Mouse (Mus musculus) forebrain, embryonic 13.5 days (tissue): Measurements from ENCODE around the gene Prlh. TPM values are rescaled to one million over a fixed set of nuclear protein-coding genes. Genes with fewer than 3 reads are reported as not detected.
A peak's percentile ranks its signal among the peaks of the same experiment; 100 is the strongest.

Source experiments
- ATAC-seq: fragments of 200-750 bp; cut with Nextera tagmentation; 2 replicates; pipeline ENCODE4 v1.8.0; 2017
- H3K27ac ChIP-seq: fragments of 300-500 bp; sonication (generic); 2 replicates; pipeline ENCODE4 v1.5.1; 2015; ENCODE audit warnings: inconsistent platforms, mild to moderate bottlenecking, moderate library complexity
- H3K27me3 ChIP-seq: fragments of 300-500 bp; sonication (generic); 2 replicates; pipeline ENCODE4 v1.6.1; 2015; ENCODE audit warnings: mild to moderate bottlenecking, inconsistent platforms
- H3K36me3 ChIP-seq: fragments of 300-500 bp; sonication (generic); 2 replicates; pipeline ENCODE4 v1.6.1; 2015; ENCODE audit warnings: mild to moderate bottlenecking, inconsistent platforms; ENCODE audit not compliant: poor library complexity, severe bottlenecking
- H3K4me1 ChIP-seq: fragments of 300-500 bp; sonication (generic); 2 replicates; pipeline ENCODE4 v1.6.1; 2015; ENCODE audit warnings: inconsistent platforms
- H3K4me2 ChIP-seq: fragments of 300-500 bp; sonication (generic); 2 replicates; pipeline ENCODE4 v1.6.1; 2015; ENCODE audit warnings: inconsistent platforms, mild to moderate bottlenecking, moderate library complexity
- H3K4me3 ChIP-seq: fragments of 300-500 bp; sonication (generic); 2 replicates; pipeline ENCODE4 v1.5.1; 2015; ENCODE audit warnings: mild to moderate bottlenecking, inconsistent platforms
- H3K9ac ChIP-seq: fragments of 300-500 bp; sonication (generic); 2 replicates; pipeline ENCODE4 v1.6.1; 2015; ENCODE audit warnings: mild to moderate bottlenecking, inconsistent platforms
- H3K9me3 ChIP-seq: fragments of 300-500 bp; sonication (generic); replicated peaks from 2 replicates; pipeline ENCODE4 v1.6.1; 2016; ENCODE audit warnings: inconsistent platforms
- WGBS: fragments of 180-500 bp; shearing (Covaris S2); methylation state at CpG from one replicate; pipeline ENCODE4 v1.1.7; 2015; 5-methylcytosine and 5-hydroxymethylcytosine counted together
- polyA plus RNA-seq: library from polyadenylated mRNA; unstranded; fragments of >200 nt; fragmentation: Nextera tagmentation; extraction: Ambion mirVana; gene quantifications from 2 replicates; pipeline ENCODE4 v1.2.1, GENCODE M21; 2015

Gene Prlh
- polyA plus RNA-seq, 1 experiment from 2014 or later: not detected

DNA sequence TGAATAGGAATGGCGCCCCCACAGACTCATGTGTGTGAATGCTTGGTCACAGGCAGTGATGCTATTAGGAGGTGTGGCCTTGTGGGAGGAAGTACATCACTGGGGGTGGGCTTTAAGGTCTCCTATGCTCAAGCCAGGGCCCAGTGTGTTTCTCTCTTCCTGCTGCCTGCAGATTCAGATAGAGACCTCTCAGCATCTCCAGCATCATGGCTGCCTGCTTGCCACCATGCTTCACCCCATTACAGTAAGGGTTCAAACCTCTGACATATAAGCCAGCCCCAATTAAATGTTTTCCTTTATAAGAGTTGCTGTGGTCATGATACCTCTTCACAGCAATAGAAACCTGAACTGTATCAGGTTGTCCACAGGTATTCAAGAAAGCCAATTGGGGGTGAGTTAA lies 43.0 kb downstream of the Prlh start:
- 0 out of 2 replicates have a peak, but pooled peaks cover 3% of the 10 kb centered on the region for H3K9me3 ChIP-seq
- H3K4me2 ChIP-seq: no peak overlapping the region
- H3K4me1 ChIP-seq: peaks cover 15% of the 10 kb centered on the region
- no peaks in the 10 kb centered on the region for H3K36me3 ChIP-seq
- WGBS: 85% methylated on average over 1 of the region's 1 CpGs
- H3K4me3 ChIP-seq: no peak overlapping the region
- H3K27ac ChIP-seq: no peak overlapping the region
- H3K27me3 ChIP-seq: peaks cover 7% of the 10 kb centered on the region; the same call in 1 of the 2 replicates
- no peak for ATAC-seq
- H3K9ac ChIP-seq: no peak overlapping the region

- H3K4me3 ChIP-seq: no peak overlapping the region
- H3K9me3 ChIP-seq: 0 out of 2 replicates have a peak, but pooled peaks cover 3% of the 10 kb centered on the region
- H3K9ac ChIP-seq: no peak overlapping the region
- H3K27ac ChIP-seq: no peak overlapping the region
- WGBS: 89% methylated on average over 4 of the region's 4 CpGs
- H3K4me1 ChIP-seq: peaks cover 15% of the 10 kb centered on the region
- peaks cover 10% of the 10 kb centered on the region; the same call in 1 of the 2 replicates for H3K27me3 ChIP-seq
- H3K4me2 ChIP-seq: no peak overlapping the region
- no peak for ATAC-seq
- H3K36me3 ChIP-seq: no peaks in the 10 kb centered on the region
Observed at GRCm38 (mm10) chr1:90997136-90997535, 44.2 kb downstream of the Prlh start.

DNA sequence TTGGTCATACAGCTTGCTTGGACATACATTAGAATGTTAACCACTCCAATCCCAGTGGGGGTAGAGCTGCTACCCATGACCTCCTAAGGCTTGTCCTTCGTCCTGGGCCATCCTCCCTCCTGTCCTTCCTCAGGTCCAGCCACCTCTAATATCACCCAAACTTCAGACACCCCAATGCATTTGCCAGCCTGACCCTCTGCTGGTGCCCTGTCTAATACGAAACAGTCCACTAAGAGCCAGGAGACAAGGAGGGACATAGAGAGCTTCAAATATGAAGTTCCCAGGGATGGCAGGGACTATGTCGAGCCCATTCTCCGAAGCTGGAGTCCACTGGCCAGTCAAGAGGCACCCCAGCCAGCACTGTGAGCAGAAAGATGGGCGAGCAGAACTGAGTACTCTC lies 44.7 kb downstream of the Prlh start:
- H3K36me3 ChIP-seq: no peaks in the 10 kb centered on the region
- 0 out of 2 replicates have a peak, but pooled peaks cover 3% of the 10 kb centered on the region for H3K9me3 ChIP-seq
- WGBS: 93% methylated on average over 5 of the region's 5 CpGs
- peaks cover 15% of the 10 kb centered on the region for H3K4me1 ChIP-seq
- H3K27ac ChIP-seq: no peak overlapping the region
- H3K4me2 ChIP-seq: peak overlapping the region; percentile 99; the same call in 1 of the 2 replicates
- peaks cover 10% of the 10 kb centered on the region; the same call in 1 of the 2 replicates for H3K27me3 ChIP-seq
- ATAC-seq: no peak
- no peak overlapping the region for H3K9ac ChIP-seq
- peak overlapping the region; percentile 72; the same call in 1 of the 2 replicates for H3K4me3 ChIP-seq

DNA sequence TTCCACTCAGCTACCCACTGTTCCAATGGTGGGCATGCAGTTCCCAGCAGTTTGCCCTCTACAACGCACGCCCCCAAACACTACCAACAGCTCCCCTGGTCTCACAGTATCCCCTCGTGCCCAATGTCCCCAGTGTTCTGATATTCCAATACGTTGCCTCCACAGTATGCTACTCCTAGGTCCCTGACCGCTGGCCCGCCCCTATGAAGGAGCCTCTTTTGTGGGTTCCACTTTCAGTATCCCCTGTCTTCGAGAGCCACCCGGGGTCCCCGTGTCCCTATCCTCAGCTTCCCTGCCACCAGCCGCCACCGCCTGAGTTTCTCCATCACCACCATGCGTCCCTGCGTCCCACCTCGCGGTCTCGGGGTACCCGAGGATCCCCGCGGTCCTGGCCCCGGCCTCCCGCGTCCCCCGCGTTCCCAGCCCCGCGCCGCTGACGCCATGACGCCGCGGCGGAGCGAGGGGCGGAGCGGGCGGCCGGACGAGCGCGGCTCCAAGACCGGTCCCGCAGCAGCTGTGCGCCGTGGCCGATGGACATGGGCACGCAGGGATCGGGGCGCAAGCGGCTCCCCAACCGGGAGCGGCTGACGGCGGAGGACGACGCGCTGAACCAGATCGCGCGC lies 45.5 kb downstream of the Prlh start, which contains the start of gene Lrrfip1:
Gene Lrrfip1, plus strand, starts transcription at position 470 of the 623 bp plus-strand sequence.
- no peak within 1 kb of the TSS for H3K27ac ChIP-seq
- peak within 1 kb of the TSS; percentile 84 for H3K9ac ChIP-seq
- peak; percentile 83 for ATAC-seq
- H3K4me2 ChIP-seq: peak within 1 kb of the TSS; percentile 99
- H3K36me3 ChIP-seq: no peaks in the 10 kb centered on the region
- peaks cover 15% of the 10 kb centered on the region for H3K4me1 ChIP-seq
- peak within 1 kb of the TSS; percentile 72 for H3K4me3 ChIP-seq
- H3K9me3 ChIP-seq: 0 out of 2 replicates have a peak, but pooled peaks cover 3% of the 10 kb centered on the region
- H3K27me3 ChIP-seq: peaks cover 10% of the 10 kb centered on the region; the same call in 1 of the 2 replicates
- 3% methylated on average over 42 of the region's 59 CpGs for WGBS

GRCm38 (mm10) chr1:90998891-90999611 lies 46.1 kb downstream of the Prlh start:
- Histone ChIP-seq H3K27ac (no peak overlapping the region), H3K36me3 (no peaks in the 10 kb centered on the region), H3K4me1 (peaks cover 15% of the 10 kb centered on the region), H3K27me3 (peaks cover 10% of the 10 kb centered on the region; the same call in 1 of the 2 replicates), H3K4me3 (peak overlapping the region; percentile 72), H3K9ac (peak overlapping the region; percentile 84), H3K4me2 (peak overlapping the region; percentile 99), H3K9me3 (0 out of 2 replicates have a peak, but pooled peaks cover 3% of the 10 kb centered on the region)
- peak; percentile 72 for ATAC-seq
- WGBS: under 1% methylated on average over 21 of the region's 41 CpGs

- Histone ChIP-seq H3K4me2 (peak overlapping the region; percentile 99), H3K4me3 (peak overlapping the region; percentile 72), H3K27ac (no peak overlapping the region), H3K9ac (peak overlapping the region; percentile 84; the same call in 1 of the 2 replicates), H3K36me3 (no peaks in the 10 kb centered on the region), H3K27me3 (peaks cover 10% of the 10 kb centered on the region; the same call in 1 of the 2 replicates), H3K4me1 (peaks cover 15% of the 10 kb centered on the region), H3K9me3 (0 out of 2 replicates have a peak, but pooled peaks cover 3% of the 10 kb centered on the region)
- ATAC-seq: no peak
- 70% methylated on average over 10 of the region's 10 CpGs for WGBS
Observed at GRCm38 (mm10) chr1:90999911-91000601, 47.1 kb downstream of the Prlh start.

DNA sequence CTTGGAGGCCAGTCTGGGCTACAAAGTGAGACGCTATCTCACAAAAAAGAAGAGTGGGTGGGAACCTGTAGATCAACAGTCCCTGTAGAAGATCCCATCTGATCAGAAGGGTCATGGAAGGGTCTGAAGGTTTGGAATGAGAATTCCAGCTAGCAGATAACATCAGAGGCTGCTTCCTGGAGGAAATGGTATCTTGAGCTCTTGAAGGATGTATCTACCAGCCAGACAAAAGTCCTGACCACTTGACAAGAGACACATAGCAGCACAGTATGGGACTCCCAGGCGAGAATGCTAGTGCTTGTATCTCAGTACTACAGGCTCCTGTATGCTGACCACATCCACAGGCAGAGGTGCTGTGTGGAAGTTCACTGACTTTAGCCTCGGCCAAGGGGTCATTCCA lies 48.2 kb downstream of the Prlh start:
- Histone ChIP-seq H3K9me3 (0 out of 2 replicates have a peak, but pooled peaks cover under 1% of the 10 kb centered on the region), H3K36me3 (no peaks in the 10 kb centered on the region), H3K4me1 (peaks cover 15% of the 10 kb centered on the region), H3K4me3 (no peak overlapping the region), H3K27ac (no peak overlapping the region), H3K4me2 (no peak overlapping the region), H3K9ac (no peak overlapping the region), H3K27me3 (peaks cover 10% of the 10 kb centered on the region; the same call in 1 of the 2 replicates)
- ATAC-seq: no peak
- WGBS: 87% methylated on average over 3 of the region's 3 CpGs

DNA sequence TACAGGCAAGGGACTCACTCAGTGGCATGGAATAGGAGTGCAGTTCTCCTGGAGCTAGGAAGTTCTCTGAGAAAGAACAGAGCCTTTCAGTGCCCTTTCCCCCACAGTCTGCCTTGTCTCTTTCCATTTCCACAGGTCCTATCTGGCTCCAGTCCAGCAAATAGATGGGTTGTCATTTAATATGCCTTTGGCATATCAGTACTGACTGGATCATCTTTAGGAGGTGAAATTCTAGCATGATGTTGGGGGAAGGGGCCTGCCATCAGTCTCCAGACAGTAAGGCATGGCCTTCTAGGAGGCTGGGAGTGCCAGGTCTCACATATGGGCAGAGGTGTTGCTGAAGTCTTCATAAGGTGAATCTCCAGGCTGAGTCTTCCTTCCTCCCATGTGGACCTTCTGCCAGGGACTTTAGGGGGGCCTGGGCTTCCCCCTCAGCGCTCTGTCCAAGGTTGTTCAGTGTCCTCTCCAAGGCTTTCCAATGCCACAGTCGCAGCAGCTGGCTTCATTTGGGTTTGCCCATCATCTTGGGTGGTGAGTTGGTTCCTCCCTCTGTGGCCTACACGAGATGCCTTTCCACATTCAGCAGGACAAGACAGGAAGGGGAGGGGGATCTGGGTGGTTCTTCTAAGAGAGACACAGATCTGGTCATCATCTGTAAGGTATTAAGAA lies 49.1 kb downstream of the Prlh start:
- no peaks in the 10 kb centered on the region for H3K9me3 ChIP-seq
- WGBS: 93% methylated on average over 3 of the region's 3 CpGs
- H3K9ac ChIP-seq: no peak overlapping the region
- H3K36me3 ChIP-seq: no peaks in the 10 kb centered on the region
- no peak overlapping the region for H3K4me2 ChIP-seq
- no peak overlapping the region for H3K27ac ChIP-seq
- H3K4me3 ChIP-seq: no peak overlapping the region
- peaks cover 15% of the 10 kb centered on the region for H3K4me1 ChIP-seq
- H3K27me3 ChIP-seq: peaks cover 10% of the 10 kb centered on the region; the same call in 1 of the 2 replicates
- ATAC-seq: no peak

DNA sequence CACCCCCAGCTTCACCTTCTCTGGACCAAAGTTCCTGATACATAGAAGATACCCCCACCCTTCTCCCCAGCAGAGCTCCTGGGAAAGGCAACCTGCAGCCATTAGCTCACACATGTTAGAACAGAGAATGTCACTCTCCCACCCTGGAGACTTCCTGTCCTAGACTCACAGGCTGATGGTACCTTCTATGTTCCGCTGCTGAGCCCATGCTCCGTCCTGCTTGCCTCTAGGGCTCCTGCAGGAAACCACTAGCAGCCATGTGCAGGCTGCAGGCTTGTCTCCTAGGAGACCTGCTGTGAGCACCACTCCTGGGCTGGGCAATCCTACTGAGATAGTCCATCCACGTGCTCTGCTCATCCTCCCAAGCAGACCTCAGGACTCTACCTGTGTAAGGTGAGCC lies 49.7 kb downstream of the Prlh start:
- peaks cover 8% of the 10 kb centered on the region; the same call in 1 of the 2 replicates for H3K27me3 ChIP-seq
- 90% methylated on average over 3 of the region's 3 CpGs for WGBS
- H3K4me3 ChIP-seq: no peak overlapping the region
- no peak overlapping the region for H3K4me2 ChIP-seq
- no peaks in the 10 kb centered on the region for H3K9me3 ChIP-seq
- H3K9ac ChIP-seq: no peak overlapping the region
- no peak overlapping the region for H3K27ac ChIP-seq
- peaks cover 15% of the 10 kb centered on the region for H3K4me1 ChIP-seq
- H3K36me3 ChIP-seq: no peaks in the 10 kb centered on the region
- no peak for ATAC-seq
